Mouse (Mus musculus): ENCODE data around the gene Nefh. TPM values are rescaled to one million over a fixed set of nuclear protein-coding genes. Genes with fewer than 3 reads are reported as not detected.

The Nefh gene
- polyA plus RNA-seq, 1 experiment from 2014 or later, result 0.20 TPM

GRCm38 (mm10) chr11:4953401-4953800 is 5.5 kb upstream of the Nefh start:
- 2% methylated on average over 5 of the region's 6 CpGs for WGBS
- H3K27ac ChIP-seq (replicated peaks in 1 of 2; ENCODE audit: control insufficient read depth in 1 of 2, insufficient read depth in 1 of 2, low read depth in 2 of 2, low read length in 2 of 2), result no peak overlapping the region
- peaks cover 0 to 5% of the 10 kb centered on the region in 2 experiments; a peak in 1 of 4 replicates for H3K4me1 ChIP-seq (ENCODE audit: control insufficient read depth in 2 of 2, insufficient read depth in 2 of 2, low read length in 2 of 2)
- no peak overlapping the region for H3K4me2 ChIP-seq (ENCODE audit: low read length)
- H3K36me3 ChIP-seq (ENCODE audit: control insufficient read depth, insufficient read depth, low read length), result no peaks in the 10 kb centered on the region
- H3K9ac ChIP-seq (ENCODE audit: low read length), result no peak overlapping the region
- H3K27me3 ChIP-seq (ENCODE audit: control insufficient read depth, insufficient read depth, low read length), result peaks cover 67% of the 10 kb centered on the region
- H3K9me3 ChIP-seq (ENCODE audit: control insufficient read depth, low read length), result no peaks in the 10 kb centered on the region
- no peak for ATAC-seq (ENCODE audit: insufficient number of reproducible peaks, insufficient read depth, low FRiP score, low read depth)
- H3K4me3 ChIP-seq (ENCODE audit: control insufficient read depth in 1 of 2, insufficient read depth in 1 of 2, low read depth in 1 of 2, low read length in 2 of 2), result no peak overlapping the region

GRCm38 (mm10) chr11:4949256-4950044 is 1.6 kb upstream of the Nefh start:
- Histone ChIP-seq H3K36me3 (ENCODE audit: control insufficient read depth, insufficient read depth, low read length) (no peaks in the 10 kb centered on the region), H3K4me3 (ENCODE audit: control insufficient read depth in 1 of 2, insufficient read depth in 1 of 2, low read depth in 1 of 2, low read length in 2 of 2) (no peak overlapping the region), H3K9ac (ENCODE audit: low read length) (no peak overlapping the region), H3K4me1 (ENCODE audit: control insufficient read depth in 2 of 2, insufficient read depth in 2 of 2, low read length in 2 of 2) (peaks cover 0 to 19% of the 10 kb centered on the region in 2 experiments; a peak in 3 of 4 replicates), H3K27me3 (ENCODE audit: control insufficient read depth, insufficient read depth, low read length) (peaks cover 95% of the 10 kb centered on the region), H3K9me3 (ENCODE audit: control insufficient read depth, low read length) (no peaks in the 10 kb centered on the region), H3K4me2 (ENCODE audit: low read length) (no peak overlapping the region), H3K27ac (replicated peaks in 1 of 2; ENCODE audit: control insufficient read depth in 1 of 2, insufficient read depth in 1 of 2, low read depth in 2 of 2, low read length in 2 of 2) (no peak overlapping the region)
- ATAC-seq (ENCODE audit: insufficient number of reproducible peaks, insufficient read depth, low FRiP score, low read depth), result no peak
- WGBS, result 7% methylated on average over 23 of the region's 23 CpGs

GRCm38 (mm10) chr11:4948792-4949191 is 928 bp upstream of the Nefh start:
- Histone ChIP-seq H3K4me2 (ENCODE audit: low read length) (no peak overlapping the region), H3K9ac (ENCODE audit: low read length) (no peak overlapping the region), H3K4me3 (ENCODE audit: control insufficient read depth in 1 of 2, insufficient read depth in 1 of 2, low read depth in 1 of 2, low read length in 2 of 2) (no peak overlapping the region), H3K27ac (replicated peaks in 1 of 2; ENCODE audit: control insufficient read depth in 1 of 2, insufficient read depth in 1 of 2, low read depth in 2 of 2, low read length in 2 of 2) (no peak overlapping the region), H3K36me3 (ENCODE audit: control insufficient read depth, insufficient read depth, low read length) (no peaks in the 10 kb centered on the region), H3K9me3 (ENCODE audit: control insufficient read depth, low read length) (no peaks in the 10 kb centered on the region), H3K27me3 (ENCODE audit: control insufficient read depth, insufficient read depth, low read length) (peaks cover 93% of the 10 kb centered on the region), H3K4me1 (ENCODE audit: control insufficient read depth in 2 of 2, insufficient read depth in 2 of 2, low read length in 2 of 2) (peaks cover 0 to 19% of the 10 kb centered on the region in 2 experiments; a peak in 3 of 4 replicates)
- WGBS, result 38% methylated on average over 8 of the region's 8 CpGs
- no peak for ATAC-seq (ENCODE audit: insufficient number of reproducible peaks, insufficient read depth, low FRiP score, low read depth)

DNA sequence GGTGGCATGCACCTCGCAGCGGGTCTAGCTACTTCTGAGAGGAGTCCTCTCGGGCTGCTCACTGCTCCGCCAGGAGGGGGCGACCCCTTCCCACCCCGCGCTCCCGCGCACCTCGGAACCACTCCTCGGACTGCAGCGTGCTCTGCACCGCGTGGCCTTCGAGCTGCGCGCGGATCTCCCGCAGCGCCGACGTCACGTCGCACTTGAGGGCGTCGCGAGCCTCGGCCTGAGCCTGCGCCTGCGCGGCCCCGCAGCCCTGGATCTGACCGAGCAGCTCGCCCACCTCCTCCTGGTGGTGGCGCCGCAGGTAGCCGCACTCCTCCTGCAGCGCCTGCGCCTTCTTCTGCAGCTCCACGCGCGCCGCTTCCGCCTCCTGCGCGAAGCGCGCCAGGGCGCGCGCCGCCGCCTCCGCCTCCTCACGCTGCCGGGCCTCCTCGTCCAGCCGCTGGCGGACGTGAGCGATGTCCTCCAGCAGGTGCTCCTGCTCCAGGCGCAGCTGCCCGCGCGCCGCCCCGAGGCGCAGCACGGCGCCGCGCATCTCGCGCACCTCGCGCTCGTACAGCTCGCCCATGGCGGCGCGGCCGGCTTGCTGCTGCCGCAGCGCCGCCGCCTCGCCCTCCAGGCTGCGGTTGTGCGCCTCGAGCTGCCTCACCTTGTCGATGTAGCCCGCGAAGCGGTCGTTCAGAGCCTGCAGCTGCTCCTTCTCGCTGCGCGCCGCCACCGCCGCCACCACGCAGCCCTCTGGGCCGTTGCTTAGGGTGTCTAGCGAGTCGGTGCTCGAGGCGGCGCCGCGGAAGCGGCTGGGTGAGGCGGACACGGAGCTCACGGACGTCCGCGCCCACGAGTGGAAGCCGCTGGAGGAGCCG is 684 bp downstream of the Nefh start:
- Histone ChIP-seq H3K4me3 (ENCODE audit: control insufficient read depth in 1 of 2, insufficient read depth in 1 of 2, low read depth in 1 of 2, low read length in 2 of 2) (peak overlapping the region; percentile 43 to 55), H3K9me3 (ENCODE audit: control insufficient read depth, low read length) (no peaks in the 10 kb centered on the region), H3K27me3 (ENCODE audit: control insufficient read depth, insufficient read depth, low read length) (peaks cover 77% of the 10 kb centered on the region), H3K4me2 (ENCODE audit: low read length) (peak overlapping the region; percentile 93), H3K4me1 (ENCODE audit: control insufficient read depth in 2 of 2, insufficient read depth in 2 of 2, low read length in 2 of 2) (peaks cover 0 to 19% of the 10 kb centered on the region in 2 experiments; a peak in 3 of 4 replicates), H3K27ac (replicated peaks in 1 of 2; ENCODE audit: control insufficient read depth in 1 of 2, insufficient read depth in 1 of 2, low read depth in 2 of 2, low read length in 2 of 2) (no peak overlapping the region), H3K36me3 (ENCODE audit: control insufficient read depth, insufficient read depth, low read length) (no peaks in the 10 kb centered on the region), H3K9ac (ENCODE audit: low read length) (peak overlapping the region; percentile 30)
- no peak; the same call in 1 of the 2 replicates for ATAC-seq (ENCODE audit: insufficient number of reproducible peaks, insufficient read depth, low FRiP score, low read depth)
- under 1% methylated on average over 104 of the region's 120 CpGs for WGBS

DNA sequence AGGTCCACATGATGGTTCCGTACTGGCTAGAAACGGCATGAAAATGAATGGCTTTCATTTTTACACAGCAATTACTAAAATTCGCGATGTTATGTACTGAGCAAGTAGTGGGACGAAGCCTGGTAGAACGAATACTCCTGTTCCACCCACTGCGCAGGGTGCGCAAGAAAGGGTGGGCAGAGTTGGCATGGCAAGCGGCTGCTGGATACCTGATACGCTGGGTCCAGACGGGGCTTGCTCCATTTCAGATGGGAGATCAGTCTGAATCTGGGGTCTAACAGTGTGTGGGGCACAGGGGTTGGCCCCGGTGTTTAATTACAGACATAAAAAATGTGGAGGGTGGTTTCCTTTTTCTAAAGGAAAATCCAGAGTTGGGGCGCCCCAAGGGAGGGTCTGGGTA is 1.3 kb downstream of the Nefh start:
- H3K4me3 ChIP-seq (ENCODE audit: control insufficient read depth in 1 of 2, insufficient read depth in 1 of 2, low read depth in 1 of 2, low read length in 2 of 2), result peak overlapping the region in 1 of 2 experiments; percentile 55; a peak in 3 of 4 replicates
- 46% methylated on average over 13 of the region's 13 CpGs for WGBS

DNA sequence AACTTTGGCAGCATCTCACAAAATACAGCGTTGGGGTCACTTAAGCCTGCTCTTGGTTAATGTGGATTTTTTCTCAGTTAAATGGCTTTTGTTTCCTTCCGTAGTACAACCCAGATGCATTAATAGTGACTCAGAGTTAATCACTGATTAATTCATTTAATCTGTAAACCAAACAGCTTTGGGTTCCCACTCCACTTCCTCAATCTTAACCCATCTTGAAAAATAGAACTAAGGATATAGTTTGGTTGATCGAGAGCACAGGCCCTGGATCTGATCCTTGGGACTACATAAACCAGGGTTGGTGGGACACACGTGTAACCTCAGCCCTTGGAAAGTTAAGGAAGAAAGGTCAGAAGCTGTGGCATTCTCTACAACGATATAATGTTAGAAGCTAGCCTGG is 11.6 kb downstream of the Nefh start:
- Histone ChIP-seq H3K27me3 (ENCODE audit: control insufficient read depth, insufficient read depth, low read length) (no peaks in the 10 kb centered on the region), H3K9me3 (ENCODE audit: control insufficient read depth, low read length) (no peaks in the 10 kb centered on the region), H3K9ac (ENCODE audit: low read length) (no peak overlapping the region), H3K36me3 (ENCODE audit: control insufficient read depth, insufficient read depth, low read length) (no peaks in the 10 kb centered on the region), H3K4me1 (ENCODE audit: control insufficient read depth in 2 of 2, insufficient read depth in 2 of 2, low read length in 2 of 2) (peaks cover 5% of the 10 kb centered on the region in 2 experiments; a peak in 3 of 4 replicates), H3K4me2 (ENCODE audit: low read length) (no peak overlapping the region), H3K27ac (replicated peaks in 1 of 2; ENCODE audit: control insufficient read depth in 1 of 2, insufficient read depth in 1 of 2, low read depth in 2 of 2, low read length in 2 of 2) (no peak overlapping the region), H3K4me3 (ENCODE audit: control insufficient read depth in 1 of 2, insufficient read depth in 1 of 2, low read depth in 1 of 2, low read length in 2 of 2) (no peak overlapping the region)
- ATAC-seq (ENCODE audit: insufficient number of reproducible peaks, insufficient read depth, low FRiP score, low read depth), result no peak
- WGBS, result 78% methylated on average over 5 of the region's 5 CpGs

More for the DNA sequence above, 1.3 kb downstream of the Nefh start:
- Histone ChIP-seq H3K4me1 (ENCODE audit: control insufficient read depth in 2 of 2, insufficient read depth in 2 of 2, low read length in 2 of 2) (peaks cover 0 to 19% of the 10 kb centered on the region in 2 experiments; a peak in 3 of 4 replicates), H3K4me2 (ENCODE audit: low read length) (peak overlapping the region; percentile 93), H3K27ac (replicated peaks in 1 of 2; ENCODE audit: control insufficient read depth in 1 of 2, insufficient read depth in 1 of 2, low read depth in 2 of 2, low read length in 2 of 2) (no peak overlapping the region), H3K36me3 (ENCODE audit: control insufficient read depth, insufficient read depth, low read length) (no peaks in the 10 kb centered on the region), H3K27me3 (ENCODE audit: control insufficient read depth, insufficient read depth, low read length) (peaks cover 71% of the 10 kb centered on the region), H3K9ac (ENCODE audit: low read length) (no peak overlapping the region; the same call in 1 of the 2 replicates), H3K9me3 (ENCODE audit: control insufficient read depth, low read length) (no peaks in the 10 kb centered on the region)
- ATAC-seq (ENCODE audit: insufficient number of reproducible peaks, insufficient read depth, low FRiP score, low read depth), result no peak

DNA sequence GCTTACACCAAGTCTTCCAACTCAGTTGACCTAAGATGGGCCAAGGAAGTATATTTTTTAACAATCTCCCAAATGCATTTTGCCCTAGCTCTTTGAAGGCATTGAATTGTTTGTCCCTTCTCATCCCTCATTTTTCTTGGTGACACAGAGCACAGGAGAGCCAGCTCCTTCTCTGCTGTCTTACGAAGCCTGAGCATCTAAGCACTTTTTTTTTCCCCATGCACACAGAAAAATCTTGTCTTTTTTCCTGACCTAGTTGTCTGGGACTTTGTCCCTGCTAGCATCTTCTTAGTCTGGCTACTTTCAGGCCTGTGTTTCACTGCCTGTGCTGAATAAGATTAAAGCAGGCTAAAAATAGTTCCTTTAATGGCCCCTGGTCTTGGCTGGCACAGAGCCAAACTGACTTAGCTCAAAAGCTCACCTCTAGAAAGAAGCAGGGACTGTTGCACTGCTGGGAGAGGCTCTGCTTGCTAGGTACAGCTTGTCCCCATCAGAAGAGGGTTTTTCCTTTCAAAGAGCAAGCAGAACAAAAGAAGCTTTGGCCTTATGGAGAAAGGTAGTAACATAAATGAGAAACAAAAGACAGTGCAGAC is 16.8 kb downstream of the Nefh start:
- Histone ChIP-seq H3K36me3 (ENCODE audit: control insufficient read depth, insufficient read depth, low read length) (peaks cover 28% of the 10 kb centered on the region), H3K27me3 (ENCODE audit: control insufficient read depth, insufficient read depth, low read length) (no peaks in the 10 kb centered on the region), H3K4me2 (ENCODE audit: low read length) (peak overlapping the region; percentile 38), H3K27ac (replicated peaks in 1 of 2; ENCODE audit: control insufficient read depth in 1 of 2, insufficient read depth in 1 of 2, low read depth in 2 of 2, low read length in 2 of 2) (peak overlapping the region; percentile 69 to 87), H3K4me1 (ENCODE audit: control insufficient read depth in 2 of 2, insufficient read depth in 2 of 2, low read length in 2 of 2) (peaks cover 23 to 40% of the 10 kb centered on the region in 2 experiments), H3K4me3 (ENCODE audit: control insufficient read depth in 1 of 2, insufficient read depth in 1 of 2, low read depth in 1 of 2, low read length in 2 of 2) (no peak overlapping the region), H3K9ac (ENCODE audit: low read length) (peak overlapping the region; percentile 39), H3K9me3 (ENCODE audit: control insufficient read depth, low read length) (no peaks in the 10 kb centered on the region)
- no peak for ATAC-seq (ENCODE audit: insufficient number of reproducible peaks, insufficient read depth, low FRiP score, low read depth)
- WGBS, result 15% methylated on average over 1 of the region's 1 CpGs
